ENCODE assay signal across 10 mouse cellular contexts in the genomic region with DNA sequence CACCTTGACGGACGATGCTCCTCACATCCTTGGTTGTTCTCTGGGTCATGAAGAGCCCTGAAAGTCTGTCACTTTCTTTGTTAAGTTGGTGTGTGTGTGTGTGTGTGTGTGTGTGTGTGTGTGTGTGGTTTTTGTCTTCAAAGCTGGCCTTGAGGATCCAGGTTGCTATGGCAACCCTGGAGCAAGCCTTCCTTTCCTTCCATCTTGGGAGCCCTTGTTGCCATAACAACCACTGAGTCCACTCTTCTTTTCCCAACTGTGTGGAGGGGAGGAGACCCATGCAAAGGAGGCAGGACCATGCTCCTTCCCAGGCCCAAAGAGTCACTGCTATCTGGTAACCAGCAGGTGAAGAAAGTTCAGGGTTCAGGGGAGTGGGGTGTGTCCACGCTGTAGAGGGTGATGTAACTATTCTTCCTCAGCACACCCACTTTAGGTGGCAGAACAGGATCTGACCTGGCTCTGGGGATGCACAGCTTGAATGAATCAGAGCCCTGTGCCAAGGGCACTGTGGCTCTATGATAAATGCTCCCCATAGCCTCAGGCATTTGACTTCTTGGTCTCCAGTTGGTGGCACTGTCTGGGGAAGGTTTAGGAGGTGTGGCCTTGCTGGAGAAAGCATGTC. TPM values are rescaled to one million over a fixed set of nuclear protein-coding genes. Genes with fewer than 3 reads are reported as not detected.
DNase-seq lines count a peak whose midpoint lies in the region; ATAC-seq and TF ChIP-seq lines count a peak whose summit lies in the region.
"Had no signal": no experiment of that assay in that cellular context is flagged by ENCODE, and none has a peak within 500 bp of the region (broad histone marks: within the 10 kb centered on the region; RNA-seq: fewer than 3 reads in every experiment).

No protein-coding gene starts in this region.

- no peak overlapping the region for H3K4me2 ChIP-seq in hindbrain, postnatal 0 days (ENCODE audit: low read depth, low read length)
- no peak overlapping the region for H3K4me2 ChIP-seq in midbrain, embryonic 16.5 days (ENCODE audit: low read length)
- H3K4me2 ChIP-seq: stomach, embryonic 15.5 days had no signal

- no peak for TF ChIP-seq CTCF in testis, adult 2 months (IDR thresholded peaks at IDR 0.05; ENCODE audit: control insufficient read depth, insufficient read depth, insufficient replicate concordance, low read depth, low read length)
- TF ChIP-seq CTCF in hindbrain, postnatal 0 days (IDR thresholded peaks at IDR 0.05; ENCODE audit: low read depth) = no peak; the same call in 1 of the 2 replicates

- peak overlapping the region; percentile 83 for H3K4me3 ChIP-seq in testis, adult 2 months (ENCODE audit: control insufficient read depth, low read depth, low read length)
- no peak overlapping the region for H3K4me3 ChIP-seq in hindbrain, postnatal 0 days (ENCODE audit: low read length)
- H3K4me3 ChIP-seq in midbrain, embryonic 16.5 days (ENCODE audit: low read depth, low read length) = no peak overlapping the region
- H3K4me3 ChIP-seq: stomach, embryonic 15.5 days had no signal

- no peak overlapping the region for H3K27ac ChIP-seq in testis, adult 2 months (ENCODE audit: control insufficient read depth, insufficient read depth, low read depth, low read length)
- H3K27ac ChIP-seq in hindbrain, postnatal 0 days = peak overlapping the region; percentile 58; the same call in 1 of the 2 replicates
- H3K27ac ChIP-seq in midbrain, embryonic 16.5 days (ENCODE audit: low read length) = peak overlapping the region; percentile 78
- H3K27ac ChIP-seq: stomach, embryonic 15.5 days had no signal

- no peaks in the 10 kb centered on the region for H3K27me3 ChIP-seq in testis, adult 2 months (ENCODE audit: control insufficient read depth, insufficient read depth, low read length)
- no peaks in the 10 kb centered on the region for H3K27me3 ChIP-seq in hindbrain, postnatal 0 days (ENCODE audit: insufficient read depth, low read length)
- no peaks in the 10 kb centered on the region for H3K27me3 ChIP-seq in midbrain, embryonic 16.5 days (ENCODE audit: control insufficient read depth, insufficient read depth, low read depth, low read length)
- H3K27me3 ChIP-seq: stomach, embryonic 15.5 days had no signal

- no peak overlapping the region for H3K9ac ChIP-seq in hindbrain, postnatal 0 days (replicated peaks; ENCODE audit: low read length)
- no peak overlapping the region for H3K9ac ChIP-seq in midbrain, embryonic 16.5 days (ENCODE audit: low read depth, low read length)
- H3K9ac ChIP-seq: stomach, embryonic 15.5 days had no signal

- no peak for DNase-seq in testis, postnatal 10 days (ENCODE audit: low spot score)
- DNase-seq in hindbrain, postnatal 0 days (ENCODE audit: low spot score) = peak; percentile 94
- DNase-seq in cerebellum, postnatal 36 days = no peak
- no peak for DNase-seq in thymus, postnatal 0 days (ENCODE audit: low spot score)
- DNase-seq in heart, adult 9 months (ENCODE audit: low spot score in 2 of 2) = no peak
- DNase-seq in Muller cell, postnatal 12 days (ENCODE audit: inconsistent ontology term) = no peak
- DNase-seq: lung, postnatal 10 days had no signal

- peak; percentile 90 for ATAC-seq in hindbrain, postnatal 0 days
- ATAC-seq in midbrain, embryonic 16.5 days = peak; percentile 87

- H3K36me3 ChIP-seq in testis, adult 2 months (ENCODE audit: control insufficient read depth, insufficient read depth, low read length) = no peaks in the 10 kb centered on the region
- H3K36me3 ChIP-seq in hindbrain, postnatal 0 days (ENCODE audit: insufficient read depth, low read length) = no peaks in the 10 kb centered on the region
- H3K36me3 ChIP-seq in midbrain, embryonic 16.5 days (ENCODE audit: control insufficient read depth, insufficient read depth, low read length) = no peaks in the 10 kb centered on the region
- H3K36me3 ChIP-seq: stomach, embryonic 15.5 days had no signal

- H3K9me3 ChIP-seq in hindbrain, postnatal 0 days (ENCODE audit: low read length) = no peaks in the 10 kb centered on the region
- H3K9me3 ChIP-seq in midbrain, embryonic 16.5 days (replicated peaks; ENCODE audit: control insufficient read depth, low read length, poor library complexity, severe bottlenecking) = no peaks in the 10 kb centered on the region
- H3K9me3 ChIP-seq: stomach, embryonic 15.5 days had no signal

- no peaks in the 10 kb centered on the region; the same call in 1 of the 2 replicates for H3K4me1 ChIP-seq in testis, adult 2 months (ENCODE audit: control insufficient read depth, insufficient read depth, low read length)
- H3K4me1 ChIP-seq in hindbrain, postnatal 0 days (ENCODE audit: insufficient read depth, low read length) = peaks cover 13% of the 10 kb centered on the region
- peaks cover 40% of the 10 kb centered on the region for H3K4me1 ChIP-seq in midbrain, embryonic 16.5 days (ENCODE audit: control insufficient read depth, insufficient read depth, low read length)

- TF ChIP-seq POLR2A in testis, adult 2 months (IDR thresholded peaks at IDR 0.05; ENCODE audit: control insufficient read depth, low read depth, low read length) = peak; percentile 34; the same call in 1 of the 2 replicates

- 30% methylated on average over 3 of the region's 3 CpGs for WGBS in hindbrain, postnatal 0 days
- 21% methylated on average over 3 of the region's 3 CpGs for WGBS in midbrain, embryonic 16.5 days

RNA-seq across cellular contexts. Expression of gene Slc35c1, which starts 39.5 kb away (rescaled TPM):
- polyA plus RNA-seq in testis, adult 2 months (2012; rRNA removed) = 6.9 and 7.8 TPM in 2 replicates
- 11.0 and 12.7 TPM in 2 replicates for total RNA-seq in hindbrain, postnatal 0 days (2014; rRNA removed)
- polyA plus RNA-seq in hindbrain, postnatal 0 days (2015; fragmentation: Nextera tagmentation; extraction: Ambion mirVana) = 12.7 and 16.4 TPM in 2 replicates
- 16.1 and 17.9 TPM in 2 replicates for polyA plus RNA-seq in midbrain, embryonic 16.5 days (2015; fragmentation: Nextera tagmentation; extraction: Ambion mirVana)
- polyA plus RNA-seq in thymus, postnatal 0 days (2015; fragmentation: Nextera tagmentation; extraction: Ambion mirVana) = 24.3 and 29.7 TPM in 2 replicates
